Mouse (Mus musculus): ENCODE data around the gene E2f6. TPM values are rescaled to one million over a fixed set of nuclear protein-coding genes. Genes with fewer than 3 reads are reported as not detected.

The E2f6 gene
- polyA plus RNA-seq, 1 experiment from 2014 or later, result 67.0 TPM

Small RNAs within 50 kb of the gene (microRNA-seq; reads per million reads assigned to microRNA genes)
- not detected for gene Gm44305

Other genes with a start within 250 kb of the E2f6 start
- 7.1 and 7.3 TPM in 2 replicates for gene Lpin1, start 200.0 kb upstream of the E2f6 start, polyA plus RNA-seq (2014; fragmentation: Nextera tagmentation; extraction: Ambion mirVana)
- not detected in 2 replicates for gene Ntsr2, start 157.6 kb upstream of the E2f6 start, polyA plus RNA-seq (2014; fragmentation: Nextera tagmentation; extraction: Ambion mirVana)
- gene Greb1, start 10.1 kb upstream of the E2f6 start, polyA plus RNA-seq (2014; fragmentation: Nextera tagmentation; extraction: Ambion mirVana), result 11.4 and 17.9 TPM in 2 replicates
- 12.6 and 12.8 TPM in 2 replicates for gene Rock2, start 83.9 kb downstream of the E2f6 start, polyA plus RNA-seq (2014; fragmentation: Nextera tagmentation; extraction: Ambion mirVana)
- 5.4 and 5.6 TPM in 2 replicates for gene Pqlc3, start 189.4 kb downstream of the E2f6 start, polyA plus RNA-seq (2014; fragmentation: Nextera tagmentation; extraction: Ambion mirVana)
- gene 2410004P03Rik, start 200.8 kb downstream of the E2f6 start, polyA plus RNA-seq (2014; fragmentation: Nextera tagmentation; extraction: Ambion mirVana), result 0.33 and 0.93 TPM in 2 replicates